Mouse (Mus musculus) myocyte (in vitro differentiated cells): ENCODE data around the gene Cnr1. TPM values are rescaled to one million over a fixed set of nuclear protein-coding genes. Genes with fewer than 3 reads are reported as not detected.

ENCODE experiments used
- H3K27me3 ChIP-seq: one replicate; pipeline ENCODE4 v1.6.1; 2011; ENCODE audit not compliant: control insufficient read depth, insufficient read depth, insufficient read length
- H3K36me3 ChIP-seq: one replicate; pipeline ENCODE4 v1.6.1; 2011; ENCODE audit not compliant: control insufficient read depth, insufficient read depth
- H3K4me2 ChIP-seq: one replicate; pipeline ENCODE4 v1.6.1; 2011; ENCODE audit warnings: low read depth, control low read depth
- H3K4me3 ChIP-seq: one replicate; pipeline ENCODE4 v1.5.1; 2011; ENCODE audit warnings: mild to moderate bottlenecking, control low read depth, moderate library complexity
- H3K79me2 ChIP-seq: one replicate; pipeline ENCODE4 v1.6.1; 2011; ENCODE audit not compliant: control insufficient read depth, insufficient read depth
- H3ac ChIP-seq: one replicate; pipeline ENCODE4 v1.6.1; 2011; ENCODE audit not compliant: control insufficient read depth, insufficient read length
- CEBPB ChIP-seq: IDR thresholded peaks from 2 replicates; pipeline ENCODE4 v1.6.1; 2011; ENCODE audit warnings: mild to moderate bottlenecking, moderate library complexity; ENCODE audit not compliant: poor library complexity, insufficient read depth, severe bottlenecking
- E2F4 ChIP-seq: IDR thresholded peaks from one replicate; pipeline ENCODE4 v1.6.1; 2011; ENCODE audit warnings: mild to moderate bottlenecking, control low read depth, moderate library complexity; ENCODE audit not compliant: insufficient read depth
- MAX ChIP-seq: IDR thresholded peaks from one replicate; pipeline ENCODE4 v1.6.1; 2011; ENCODE audit warnings: low read depth, mild to moderate bottlenecking, control low read depth
- MYOD1 ChIP-seq, 3 experiments: IDR thresholded peaks; one replicate each; pipeline ENCODE4 v1.6.1; 2011; ENCODE audit warnings: control low read depth in 2 of 3, low read depth in 2 of 3, mild to moderate bottlenecking in 2 of 3, moderate library complexity in 1 of 3; ENCODE audit not compliant: insufficient read length in 2 of 3, control insufficient read depth in 1 of 3
- MYOG ChIP-seq, 3 experiments: IDR thresholded peaks; one replicate each; pipeline ENCODE4 v1.6.1; 2011; ENCODE audit warnings: control low read depth in 2 of 3, low read depth in 2 of 3, mild to moderate bottlenecking in 2 of 3; ENCODE audit not compliant: insufficient read length in 2 of 3, control insufficient read depth in 1 of 3, insufficient read depth in 1 of 3
- POLR2A ChIP-seq: IDR thresholded peaks from one replicate; pipeline ENCODE4 v1.6.1; 2011; ENCODE audit warnings: low read depth, mild to moderate bottlenecking, control low read depth, moderate library complexity; ENCODE audit not compliant: insufficient read length
- POLR2AphosphoS2 ChIP-seq: IDR thresholded peaks from one replicate; pipeline ENCODE4 v1.6.1; 2011; ENCODE audit warnings: low read depth, control low read depth; ENCODE audit not compliant: insufficient read length
- REST ChIP-seq: IDR thresholded peaks from one replicate; pipeline ENCODE4 v1.6.1; 2011; ENCODE audit warnings: mild to moderate bottlenecking, control low read depth, moderate library complexity; ENCODE audit not compliant: insufficient read depth, insufficient read length
- SRF ChIP-seq: IDR thresholded peaks from one replicate; pipeline ENCODE4 v1.6.1; 2011; ENCODE audit warnings: low read depth; ENCODE audit not compliant: control insufficient read depth, insufficient read length
- TCF12 ChIP-seq: IDR thresholded peaks from one replicate; pipeline ENCODE4 v1.6.1; 2011; ENCODE audit warnings: mild to moderate bottlenecking, control low read depth; ENCODE audit not compliant: poor library complexity, insufficient read depth, severe bottlenecking
- TCF3 ChIP-seq: IDR thresholded peaks from one replicate; pipeline ENCODE4 v1.6.1; 2011; ENCODE audit warnings: low read depth, control low read depth; ENCODE audit not compliant: insufficient read length
- USF1 ChIP-seq: IDR thresholded peaks from one replicate; pipeline ENCODE4 v1.6.1; 2011; ENCODE audit warnings: low read depth, mild to moderate bottlenecking, control low read depth, moderate library complexity
- polyA plus RNA-seq: library from polyadenylated mRNA; unstranded; fragments of >200 nt; fragmentation: generic; extraction: Trizol; gene quantifications from one replicate; pipeline ENCODE4 v1.2.1, GENCODE M21; 2012; ENCODE audit warnings: missing spikeins

Cnr1 gene
- polyA plus RNA-seq, 1 experiment = 1.9 TPM

DNA sequence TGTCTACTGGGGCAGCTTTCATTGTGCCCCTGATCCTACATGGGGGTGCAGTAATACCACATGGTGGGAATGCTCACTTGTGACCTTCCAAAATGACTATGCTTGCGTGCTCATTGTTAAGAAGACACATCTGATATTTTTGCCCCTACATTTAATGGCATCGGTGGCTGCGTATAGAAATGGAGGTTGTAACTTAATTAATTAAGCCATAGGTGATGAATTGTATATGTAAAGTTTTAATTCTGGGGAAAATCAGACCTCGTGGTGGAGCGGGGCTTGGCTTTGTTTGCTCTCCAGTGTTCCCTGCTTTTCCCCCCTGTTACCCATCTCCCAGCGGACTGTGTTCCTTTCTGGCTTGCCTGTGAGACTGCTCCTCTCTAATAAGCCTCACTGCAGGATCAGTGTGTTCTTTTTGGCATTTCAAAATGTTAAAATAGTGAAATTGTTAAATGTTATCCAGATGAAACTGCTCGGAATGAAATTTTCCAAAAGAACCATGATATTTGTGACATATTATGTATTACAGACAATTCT, 2.4 kb downstream of the Cnr1 start:
- H3K79me2 ChIP-seq = no peaks in the 10 kb centered on the region
- H3K4me2 ChIP-seq = peak overlapping the region; percentile 84
- TF ChIP-seq MAX = no peak
- TF ChIP-seq MYOG (IDR thresholded peaks at IDR 0.05; ENCODE audit: control insufficient read depth in 1 of 3, insufficient read depth in 1 of 3, insufficient read length in 2 of 3, low read depth in 2 of 3) = no peak
- no peak for TF ChIP-seq E2F4
- no peak for TF ChIP-seq SRF
- no peak for TF ChIP-seq CEBPB
- TF ChIP-seq TCF12 = no peak
- no peak for TF ChIP-seq POLR2A
- no peak for TF ChIP-seq REST
- H3ac ChIP-seq = no peak overlapping the region
- no peak overlapping the region for H3K4me3 ChIP-seq
- no peaks in the 10 kb centered on the region for H3K27me3 ChIP-seq
- H3K36me3 ChIP-seq = no peaks in the 10 kb centered on the region

DNA sequence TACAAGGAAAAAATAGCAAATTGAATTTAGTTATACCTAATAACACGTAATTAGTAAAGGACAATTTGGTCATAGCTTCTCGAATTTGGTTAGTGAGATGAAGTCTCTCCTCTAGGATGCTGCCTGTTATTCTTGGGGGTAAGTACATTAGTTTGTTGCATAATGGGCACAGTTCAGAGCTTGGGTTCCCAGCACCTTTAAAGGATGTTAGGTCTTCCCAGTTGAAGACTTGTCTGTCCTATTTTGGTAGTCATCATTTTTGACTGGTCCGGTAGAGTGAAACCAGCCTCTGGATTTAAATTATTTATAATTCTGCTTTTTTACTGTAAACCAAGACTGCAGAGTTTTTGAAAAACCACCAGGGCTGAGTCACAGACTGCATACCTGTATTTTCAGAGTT, 3.3 kb downstream of the Cnr1 start:
- no peaks in the 10 kb centered on the region for H3K36me3 ChIP-seq
- H3K4me2 ChIP-seq = no peak overlapping the region
- TF ChIP-seq TCF3 (no peak), CEBPB (no peak), REST (no peak), POLR2A (no peak), SRF (no peak), MYOD1 (IDR thresholded peaks at IDR 0.05; ENCODE audit: control insufficient read depth in 1 of 3, insufficient read length in 2 of 3, low read depth in 2 of 3) (no peak), TCF12 (no peak), MYOG (IDR thresholded peaks at IDR 0.05; ENCODE audit: control insufficient read depth in 1 of 3, insufficient read depth in 1 of 3, insufficient read length in 2 of 3, low read depth in 2 of 3) (no peak), USF1 (no peak), MAX (no peak), E2F4 (no peak), POLR2AphosphoS2 (no peak)
- H3K27me3 ChIP-seq = no peaks in the 10 kb centered on the region
- no peak overlapping the region for H3ac ChIP-seq
- no peaks in the 10 kb centered on the region for H3K79me2 ChIP-seq
- H3K4me3 ChIP-seq = no peak overlapping the region

DNA sequence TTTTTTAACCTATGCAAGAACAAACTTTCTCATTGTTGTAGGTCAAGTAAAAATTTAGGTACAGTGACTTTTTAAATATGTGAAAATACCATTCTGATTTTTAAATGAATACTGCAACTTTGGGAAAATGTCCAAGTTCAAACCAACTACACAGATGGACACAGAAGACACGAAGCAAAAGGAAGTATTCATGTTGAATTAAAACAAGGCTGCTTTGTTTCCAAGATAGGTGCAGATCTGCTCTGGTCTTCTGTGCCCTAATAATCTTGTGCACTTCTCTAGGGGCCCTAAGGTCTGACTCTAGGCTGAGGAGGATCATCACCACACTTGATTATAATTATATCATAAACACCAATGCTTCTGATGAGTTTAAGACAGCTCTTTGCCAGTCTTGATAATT, 4.1 kb downstream of the Cnr1 start:
- TF ChIP-seq MYOD1 (IDR thresholded peaks at IDR 0.05; ENCODE audit: control insufficient read depth in 1 of 3, insufficient read length in 2 of 3, low read depth in 2 of 3) = no peak
- TF ChIP-seq MYOG (IDR thresholded peaks at IDR 0.05; ENCODE audit: control insufficient read depth in 1 of 3, insufficient read depth in 1 of 3, insufficient read length in 2 of 3, low read depth in 2 of 3) = no peak
- no peak overlapping the region for H3K4me2 ChIP-seq
- no peak overlapping the region for H3K4me3 ChIP-seq
- H3ac ChIP-seq = no peak overlapping the region
- no peaks in the 10 kb centered on the region for H3K27me3 ChIP-seq
- H3K79me2 ChIP-seq = no peaks in the 10 kb centered on the region
- H3K36me3 ChIP-seq = no peaks in the 10 kb centered on the region

DNA sequence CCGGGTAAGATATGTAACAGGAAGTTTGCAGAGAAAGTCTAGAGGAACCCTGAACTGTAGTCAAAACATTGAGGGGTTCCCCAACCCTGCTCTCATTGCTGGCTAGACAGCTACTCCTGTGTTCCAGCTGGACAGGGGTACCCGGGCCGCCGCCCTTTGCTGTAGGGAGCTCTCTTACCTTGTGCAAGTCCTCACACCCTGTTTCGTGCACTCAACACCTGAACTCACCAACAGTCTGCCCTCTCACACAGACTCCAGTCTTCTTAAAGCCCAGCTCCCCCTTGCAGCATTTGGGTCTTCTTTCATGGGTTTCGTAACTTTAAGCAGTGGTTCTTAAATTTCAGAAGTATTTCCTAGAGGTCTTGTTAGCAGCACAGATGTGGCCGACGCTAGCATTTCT, 7.0 kb downstream of the Cnr1 start:
- Histone ChIP-seq H3K79me2 (no peaks in the 10 kb centered on the region), H3K4me2 (no peak overlapping the region), H3K36me3 (no peaks in the 10 kb centered on the region), H3K4me3 (no peak overlapping the region), H3K27me3 (no peaks in the 10 kb centered on the region), H3ac (no peak overlapping the region)
- TF ChIP-seq CEBPB (no peak), USF1 (no peak), MYOG (IDR thresholded peaks at IDR 0.05; ENCODE audit: control insufficient read depth in 1 of 3, insufficient read depth in 1 of 3, insufficient read length in 2 of 3, low read depth in 2 of 3) (no peak), MYOD1 (IDR thresholded peaks at IDR 0.05; ENCODE audit: control insufficient read depth in 1 of 3, insufficient read length in 2 of 3, low read depth in 2 of 3) (no peak), E2F4 (no peak), POLR2A (no peak), POLR2AphosphoS2 (no peak), TCF12 (no peak), TCF3 (no peak)

DNA sequence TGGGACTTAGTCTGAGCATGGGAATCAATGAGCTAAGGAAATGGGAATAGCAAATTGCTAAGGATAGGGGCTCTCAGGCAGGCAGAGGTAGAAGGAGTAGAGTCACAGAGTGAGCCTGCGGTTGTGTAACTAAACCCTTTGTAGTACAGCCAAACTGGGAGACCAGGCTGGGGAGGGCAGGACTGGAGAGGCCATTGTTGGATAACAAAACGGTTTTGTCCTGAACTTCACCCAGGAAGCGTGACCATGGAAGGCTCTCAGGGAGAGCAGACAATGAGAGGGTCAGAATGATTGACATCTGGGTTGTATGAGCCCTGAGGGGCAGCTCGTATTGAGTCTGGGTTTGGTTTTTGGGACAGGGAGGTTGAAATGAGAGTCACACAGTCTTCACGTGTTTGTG, 17.2 kb downstream of the Cnr1 start:
- TF ChIP-seq REST (no peak), E2F4 (no peak), TCF12 (no peak), MAX (no peak), CEBPB (no peak)
- no peaks in the 10 kb centered on the region for H3K27me3 ChIP-seq
- no peak overlapping the region for H3K4me2 ChIP-seq
- H3K36me3 ChIP-seq = peaks cover 3% of the 10 kb centered on the region
- H3ac ChIP-seq = no peak overlapping the region
- no peak overlapping the region for H3K4me3 ChIP-seq
- no peaks in the 10 kb centered on the region for H3K79me2 ChIP-seq
